Mouse (Mus musculus) frontal cortex, postnatal 14 days (tissue): ENCODE results near the gene Olfr716.
"Not testable (repeated sequence)": the region's sequence is repeated elsewhere in the genome, so short reads cannot be mapped to it uniquely, and the experiment has no call there.

Source experiments
- DNase-seq, 2 experiments: peaks; one replicate each; pipeline ENCODE4 v3.0.0; 2022; ENCODE audit warnings: low spot score in 2 of 2

The Olfr716 gene

DNA sequence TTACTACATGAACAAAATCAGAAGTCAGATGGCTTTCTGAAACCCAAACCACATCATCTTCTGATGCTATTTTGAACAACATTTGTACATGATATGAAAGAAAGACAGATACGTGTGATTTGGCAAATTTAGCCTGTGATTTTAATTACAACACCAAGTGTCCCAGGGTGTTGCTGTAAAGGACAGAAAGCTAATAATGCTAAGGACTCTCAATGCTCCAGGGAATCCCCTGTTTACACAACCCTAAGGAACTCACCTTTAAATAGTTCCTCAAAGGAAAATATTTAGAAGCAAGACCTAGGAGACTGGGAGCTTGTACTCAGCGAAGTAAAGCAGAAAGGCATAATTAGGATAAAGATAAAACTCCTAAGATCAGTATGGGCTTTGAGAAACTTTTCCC lies at the start of gene Olfr716:
Gene Olfr716 (plus strand): TSS at position 301 of the 400 bp plus-strand sequence.
- DNase-seq: not testable (repeated sequence)

DNA sequence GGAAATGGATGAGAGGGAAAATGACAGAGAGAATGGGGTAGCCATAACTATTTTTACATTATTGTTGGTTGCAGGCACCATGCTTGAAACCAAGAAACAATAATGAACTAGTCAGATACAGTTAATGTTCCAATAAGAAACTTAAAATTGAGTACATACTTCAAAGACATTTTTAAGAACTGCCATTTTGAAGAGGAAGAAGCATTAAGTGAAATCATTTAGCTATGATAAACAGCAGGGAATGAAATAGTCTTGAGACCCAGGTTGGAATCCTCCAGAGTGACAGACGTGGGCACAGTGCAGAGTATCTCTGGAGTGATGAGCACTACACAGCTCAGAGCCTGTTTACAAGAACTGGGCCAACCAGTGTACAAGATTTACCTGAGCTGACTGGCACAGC lies 45.2 kb upstream of the Olfr716 start, which contains the start of gene Olfr17:
Gene Olfr17 (plus strand): TSS at position 301 of the 400 bp plus-strand sequence.
- DNase-seq: no peak

DNA sequence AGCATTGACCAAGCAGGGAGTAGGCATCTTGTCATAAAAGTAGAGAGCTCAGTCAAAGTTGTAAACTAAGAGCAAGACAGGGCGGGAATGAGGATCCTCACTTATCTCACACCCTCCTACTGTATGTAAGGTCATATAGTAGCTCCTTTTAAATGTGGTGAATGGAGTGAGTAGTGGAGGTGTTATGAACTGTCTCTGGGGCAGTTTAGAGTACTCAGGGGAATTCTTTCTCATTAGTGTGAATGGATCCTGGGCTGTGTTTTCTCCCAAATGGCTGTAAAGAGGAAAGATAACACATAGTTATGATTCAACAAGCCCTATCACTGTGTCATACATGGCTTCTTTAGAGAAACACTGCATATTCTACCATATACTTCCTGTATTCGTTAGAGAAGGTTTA lies 27.9 kb upstream of the Olfr716 start, which contains the start of gene Olfr715b:
Gene Olfr715b (minus strand): TSS at position 101 of the 400 bp plus-strand sequence.
- not testable (repeated sequence) for DNase-seq

DNA sequence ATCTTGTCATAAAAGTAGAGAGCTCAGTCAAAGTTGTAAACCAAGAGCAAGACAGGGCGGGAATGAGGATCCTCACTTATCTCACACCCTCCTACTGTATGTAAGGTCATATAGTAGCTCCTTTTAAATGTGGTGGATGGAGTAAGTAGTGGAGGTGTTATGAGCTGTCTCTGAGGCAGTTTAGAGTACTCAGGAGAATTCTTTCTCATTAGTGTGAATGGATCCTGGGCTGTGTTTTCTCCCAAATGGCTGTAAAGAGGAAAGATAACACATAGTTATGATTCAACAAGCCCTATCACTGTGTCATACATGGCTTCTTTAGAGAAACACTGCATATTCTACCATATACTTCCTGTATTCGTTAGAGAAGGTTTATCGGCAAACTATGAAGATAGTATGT lies 7.1 kb upstream of the Olfr716 start, which contains the start of gene Olfr715:
Gene Olfr715 (minus strand): TSS at position 101 of the 400 bp plus-strand sequence.
- DNase-seq: not testable (repeated sequence)

DNA sequence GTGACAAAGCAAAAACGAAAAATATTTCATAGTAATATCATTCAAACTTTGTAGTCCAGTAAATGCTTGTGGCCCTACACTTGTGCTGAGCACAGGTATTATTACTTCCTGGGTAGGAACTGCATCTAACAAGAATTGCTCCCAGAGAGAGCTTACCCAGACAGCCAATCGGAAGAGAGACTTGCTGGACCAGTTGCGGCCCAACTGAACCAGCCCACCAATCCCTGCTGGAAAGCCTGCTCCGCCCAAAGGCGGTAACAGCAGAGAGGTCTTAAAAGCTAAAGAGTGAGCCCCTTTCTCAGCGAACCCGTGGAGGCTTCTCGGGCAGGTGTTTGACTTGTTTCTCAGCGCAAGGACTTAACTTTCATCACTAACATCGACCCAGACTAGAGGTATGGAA lies 28.6 kb downstream of the Olfr716 start, which contains the start of gene Nlrp14:
Gene Nlrp14 (plus strand): TSS at position 301 of the 400 bp plus-strand sequence.
- no peak for DNase-seq

DNA sequence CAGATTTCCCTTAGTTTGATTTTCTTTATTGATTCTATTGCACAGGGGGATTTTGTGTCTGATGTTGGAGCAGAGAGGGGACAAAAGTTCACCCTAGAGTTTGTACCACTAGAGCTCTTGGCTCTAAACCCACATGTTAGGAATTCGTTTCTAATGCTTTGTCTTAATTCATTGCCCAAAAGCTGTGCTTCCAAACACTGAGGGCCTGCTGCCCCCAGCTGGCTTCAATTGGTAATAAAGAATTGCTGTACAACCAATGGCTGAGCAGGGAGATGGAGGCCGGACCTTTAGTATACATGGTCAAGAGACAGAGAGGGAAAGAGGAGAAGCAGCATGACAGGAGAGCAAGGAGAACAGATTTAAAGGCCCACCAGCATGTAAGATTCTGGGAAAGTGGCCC lies 42.3 kb downstream of the Olfr716 start:
- DNase-seq: no peak
